Mouse (Mus musculus): Measurements from ENCODE around the gene Kdelr1. TPM values are rescaled to one million over a fixed set of nuclear protein-coding genes. Genes with fewer than 3 reads are reported as not detected.

Kdelr1 gene
- total and polyA plus RNA-seq, 3 experiments = 42.3 to 60.6 TPM; not detected in 1

DNA sequence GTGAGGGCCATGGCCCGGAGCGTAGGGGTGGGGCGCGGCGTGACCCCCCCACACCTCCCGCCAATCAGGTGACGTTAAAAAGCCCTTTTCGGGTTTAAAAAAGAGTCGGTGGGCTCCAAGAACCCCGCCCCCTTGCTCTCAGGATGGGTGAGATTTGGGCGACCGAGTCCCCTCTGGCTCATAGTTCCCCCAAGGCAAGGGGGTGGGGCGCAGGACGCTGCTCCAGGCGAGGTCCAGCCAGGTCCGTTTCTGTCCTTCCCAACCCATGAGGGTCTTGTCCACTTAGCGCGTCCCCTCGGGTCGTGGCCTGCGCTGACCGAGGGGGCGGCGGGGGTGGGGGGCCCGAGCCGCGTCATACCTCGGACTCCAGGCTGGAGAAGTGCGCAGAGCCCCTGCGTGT, 40.1 kb upstream of the Kdelr1 start:
- H3K4me1 ChIP-seq (ENCODE audit: control insufficient read depth in 1 of 2, insufficient read depth in 2 of 2, low read length in 2 of 2) = peaks cover 0 to 14% of the 10 kb centered on the region in 2 experiments; a peak in 3 of 4 replicates
- H3K36me3 ChIP-seq (ENCODE audit: control insufficient read depth in 1 of 2, insufficient read depth in 2 of 2, low read length in 2 of 2) = peaks cover 2 to 11% of the 10 kb centered on the region in 2 experiments
- H3K79me2 ChIP-seq (ENCODE audit: control insufficient read depth, insufficient read depth, low read length, poor library complexity) = peaks cover 18% of the 10 kb centered on the region
- H3K27ac ChIP-seq (ENCODE audit: control insufficient read depth, low read depth, low read length) = no peak overlapping the region
- H3K4me3 ChIP-seq (ENCODE audit: control insufficient read depth in 1 of 2, insufficient read depth in 1 of 2, low read depth in 2 of 2, low read length in 2 of 2) = no peak overlapping the region
- no peaks in the 10 kb centered on the region for H3K9me3 ChIP-seq (replicated peaks; ENCODE audit: insufficient read depth, low read length)
- no peaks in the 10 kb centered on the region for H3K27me3 ChIP-seq (ENCODE audit: control insufficient read depth in 1 of 2, insufficient read depth in 2 of 2, low read length in 2 of 2)
- H3K9ac ChIP-seq (ENCODE audit: control insufficient read depth, low read depth, low read length, poor library complexity, severe bottlenecking) = no peak overlapping the region
- no peak for DNase-seq (ENCODE audit: low read depth, low spot score)
- no peak for TF ChIP-seq RAD21 (IDR thresholded peaks at IDR 0.05; ENCODE audit: low read depth, low read length)
- no peak for TF ChIP-seq GATA1 (IDR thresholded peaks at IDR 0.05; ENCODE audit: low read depth, low read length)

DNA sequence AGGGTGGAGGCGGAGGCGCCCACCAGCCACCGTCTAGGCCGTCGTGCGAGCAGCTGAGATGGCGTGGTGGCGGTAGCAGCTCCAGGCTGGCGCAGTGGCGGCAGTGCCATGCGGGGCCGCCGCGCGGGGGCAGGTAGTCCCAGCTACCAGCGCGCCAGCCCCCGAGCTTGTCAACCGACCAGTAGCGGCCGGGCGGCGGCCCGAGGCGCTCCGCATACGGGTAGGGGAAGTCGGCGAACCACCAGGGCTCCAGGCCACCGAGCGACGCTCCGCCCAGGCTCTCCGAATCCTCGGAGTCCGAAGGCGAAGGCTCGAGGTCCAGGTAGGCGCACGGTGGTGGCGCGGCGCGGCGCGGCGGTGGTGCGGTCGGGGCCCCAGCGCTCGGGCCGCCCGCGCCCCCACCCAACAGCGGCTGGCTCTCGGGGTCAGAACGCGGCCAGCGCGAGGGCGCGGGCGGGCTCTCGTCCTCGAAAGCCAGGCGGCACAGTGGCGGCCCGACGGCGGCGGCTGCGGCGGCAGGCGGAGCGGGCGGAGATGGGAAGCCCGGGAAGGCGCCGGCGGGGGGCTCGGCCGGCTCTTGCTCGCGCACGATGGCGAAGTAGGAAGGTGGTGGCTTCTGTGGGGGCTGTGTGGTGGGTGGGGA, 39.3 kb upstream of the Kdelr1 start:
- no peak overlapping the region for H3K27ac ChIP-seq (ENCODE audit: control insufficient read depth, low read depth, low read length)
- no peaks in the 10 kb centered on the region for H3K9me3 ChIP-seq (replicated peaks; ENCODE audit: insufficient read depth, low read length)
- no peak for DNase-seq (ENCODE audit: low read depth, low spot score)
- H3K4me3 ChIP-seq (ENCODE audit: control insufficient read depth in 1 of 2, insufficient read depth in 1 of 2, low read depth in 2 of 2, low read length in 2 of 2) = no peak overlapping the region
- H3K79me2 ChIP-seq (ENCODE audit: control insufficient read depth, insufficient read depth, low read length, poor library complexity) = peaks cover 18% of the 10 kb centered on the region
- H3K27me3 ChIP-seq (ENCODE audit: control insufficient read depth in 1 of 2, insufficient read depth in 2 of 2, low read length in 2 of 2) = no peaks in the 10 kb centered on the region
- no peak overlapping the region for H3K9ac ChIP-seq (ENCODE audit: control insufficient read depth, low read depth, low read length, poor library complexity, severe bottlenecking)
- TF ChIP-seq E2F4 (IDR thresholded peaks at IDR 0.05; ENCODE audit: borderline replicate concordance, low read depth, low read length) (no peak), MAX (IDR thresholded peaks at IDR 0.05; ENCODE audit: low read length) (no peak), EP300 (IDR thresholded peaks at IDR 0.05; ENCODE audit: low read depth in 1 of 2, low read length in 2 of 2) (no peak), CTCF (IDR thresholded peaks at IDR 0.05 in 2 of 3, conservative IDR thresholded peaks at IDR 0.05 in 1 of 3; ENCODE audit: control insufficient read depth in 1 of 3, insufficient read depth in 1 of 3, low read depth in 2 of 3, low read length in 3 of 3, poor library complexity in 1 of 3, severe bottlenecking in 1 of 3) (no peak), TBP (IDR thresholded peaks at IDR 0.05; ENCODE audit: low read depth, low read length) (no peak), SIN3A (IDR thresholded peaks at IDR 0.05; ENCODE audit: low read length) (no peak), NRF1 (IDR thresholded peaks at IDR 0.05; ENCODE audit: insufficient read depth, low read depth, low read length, poor library complexity, severe bottlenecking) (no peak), TCF12 (IDR thresholded peaks at IDR 0.05; ENCODE audit: low read depth, low read length) (no peak), POLR2AphosphoS2 (IDR thresholded peaks at IDR 0.05; ENCODE audit: low read length) (no peak), RAD21 (IDR thresholded peaks at IDR 0.05; ENCODE audit: low read depth, low read length) (no peak), JUND (IDR thresholded peaks at IDR 0.05; ENCODE audit: low read depth, low read length) (no peak), KAT2A (conservative IDR thresholded peaks at IDR 0.05; ENCODE audit: low read depth, low read length) (no peak), MYB (IDR thresholded peaks at IDR 0.05; ENCODE audit: low read depth, low read length) (no peak), MEF2A (IDR thresholded peaks at IDR 0.05; ENCODE audit: extremely low read depth, insufficient replicate concordance, low read depth, low read length, poor library complexity, severe bottlenecking) (no peak)
- H3K4me1 ChIP-seq (ENCODE audit: control insufficient read depth in 1 of 2, insufficient read depth in 2 of 2, low read length in 2 of 2) = peaks cover 0 to 14% of the 10 kb centered on the region in 2 experiments; a peak in 3 of 4 replicates
- H3K36me3 ChIP-seq (ENCODE audit: control insufficient read depth in 1 of 2, insufficient read depth in 2 of 2, low read length in 2 of 2) = peaks cover 2 to 11% of the 10 kb centered on the region in 2 experiments; a peak in 3 of 4 replicates

All from MEL (cell line).